Mouse (Mus musculus): ENCODE measurements around the gene Gna13.

DNA sequence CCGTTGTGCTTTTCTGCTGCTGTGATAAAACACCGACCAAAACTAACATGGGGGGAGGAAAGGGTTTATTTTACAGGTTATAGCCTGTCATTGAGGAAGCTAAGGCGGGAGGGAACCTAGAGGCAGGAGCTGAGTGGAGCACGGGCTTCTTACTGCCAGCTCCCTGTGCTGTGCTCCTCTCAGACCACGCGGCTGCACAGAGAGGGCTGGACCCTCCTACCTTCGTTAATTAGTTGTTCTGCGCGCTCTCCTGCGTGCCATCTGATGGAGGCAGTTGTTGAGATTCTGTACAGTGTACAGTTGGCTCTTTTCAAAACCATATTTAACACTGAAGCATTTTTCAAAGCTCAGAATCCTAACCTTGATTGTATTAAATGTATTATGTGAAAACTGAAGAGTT lies 14.8 kb downstream of the Gna13 start:
- TF ChIP-seq POLR2A (IDR thresholded peaks at IDR 0.05; ENCODE audit: control insufficient read depth in 1 of 2, insufficient read depth in 1 of 2, low read depth in 1 of 2, low read length in 2 of 2, poor library complexity in 1 of 2) (no peak), E2F4 (IDR thresholded peaks at IDR 0.05; ENCODE audit: borderline replicate concordance, low read depth, low read length) (no peak), CTCF (IDR thresholded peaks at IDR 0.05 in 2 of 3, conservative IDR thresholded peaks at IDR 0.05 in 1 of 3; ENCODE audit: control insufficient read depth in 1 of 3, insufficient read depth in 1 of 3, low read depth in 2 of 3, low read length in 3 of 3, poor library complexity in 1 of 3, severe bottlenecking in 1 of 3) (no peak), NELFE (IDR thresholded peaks at IDR 0.05; ENCODE audit: low read depth, low read length) (no peak), EP300 (IDR thresholded peaks at IDR 0.05; ENCODE audit: low read depth in 1 of 2, low read length in 2 of 2) (no peak), GATA1 (IDR thresholded peaks at IDR 0.05; ENCODE audit: low read depth, low read length) (no peak), MXI1 (IDR thresholded peaks at IDR 0.05; ENCODE audit: low read depth, low read length) (no peak), CHD2 (IDR thresholded peaks at IDR 0.05; ENCODE audit: low read length) (no peak), USF2 (IDR thresholded peaks at IDR 0.05; ENCODE audit: borderline replicate concordance in 1 of 2, insufficient read depth in 1 of 2, low read depth in 1 of 2, low read length in 2 of 2) (no peak), MYB (IDR thresholded peaks at IDR 0.05; ENCODE audit: low read depth, low read length) (no peak), MAX (IDR thresholded peaks at IDR 0.05; ENCODE audit: low read length) (no peak), SIN3A (IDR thresholded peaks at IDR 0.05; ENCODE audit: low read length) (no peak)

All from MEL (cell line).